Mouse (Mus musculus) spleen, adult 2 months (tissue): Measurements from ENCODE around the gene Grik3.

Source experiments
- CTCF ChIP-seq: fragments of 200-500 bp; IDR thresholded peaks from 2 replicates; pipeline ENCODE4 v1.5.1; 2011; ENCODE audit warnings: mild to moderate bottlenecking, inconsistent platforms; ENCODE audit not compliant: insufficient read depth, insufficient read length, insufficient replicate concordance; ENCODE audit errors: extremely low read depth
- POLR2A ChIP-seq: fragments of 200-500 bp; IDR thresholded peaks from 2 replicates; pipeline ENCODE4 v1.6.1; 2011; ENCODE audit warnings: low read depth, low read length, inconsistent platforms

GRCm38 (mm10) chr4:125745902-125746301, 255.4 kb downstream of the Grik3 start:
- no peak for TF ChIP-seq CTCF
- no peak for TF ChIP-seq POLR2A
